Mouse (Mus musculus) spleen, adult 12 weeks (tissue): ENCODE data around the gene Ifnar1.
A peak's percentile ranks its signal among the peaks of the same experiment; 100 is the strongest.

ENCODE experiments used
- DNase-seq: peaks from one replicate; pipeline ENCODE4 v3.0.0; 2022; ENCODE audit warnings: low spot score

Ifnar1 gene

DNA sequence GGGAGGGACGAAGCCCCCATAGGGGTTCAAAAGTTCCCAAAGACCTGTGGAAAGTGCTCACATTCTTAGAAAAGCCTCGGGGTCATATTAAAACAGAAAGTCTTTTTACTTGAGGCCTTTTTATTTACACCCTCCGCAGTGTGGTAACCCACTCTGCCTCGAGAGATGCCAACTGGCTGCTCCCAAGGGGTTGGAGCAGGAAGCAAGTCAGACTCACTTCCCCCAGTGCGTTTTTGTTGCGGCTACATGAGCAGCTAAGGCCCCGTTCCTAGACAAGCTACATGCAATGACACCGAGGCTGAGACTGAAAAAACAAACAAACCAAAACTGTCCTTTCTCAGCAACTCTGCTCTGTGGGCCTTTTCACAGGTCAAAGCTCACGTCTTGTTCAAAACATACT is 53.5 kb downstream of the Ifnar1 start:
- DNase-seq, result no peak

- no peak for DNase-seq
Measured at GRCm38 (mm10) chr16:91541573-91542081, 56.6 kb downstream of the Ifnar1 start.

DNA sequence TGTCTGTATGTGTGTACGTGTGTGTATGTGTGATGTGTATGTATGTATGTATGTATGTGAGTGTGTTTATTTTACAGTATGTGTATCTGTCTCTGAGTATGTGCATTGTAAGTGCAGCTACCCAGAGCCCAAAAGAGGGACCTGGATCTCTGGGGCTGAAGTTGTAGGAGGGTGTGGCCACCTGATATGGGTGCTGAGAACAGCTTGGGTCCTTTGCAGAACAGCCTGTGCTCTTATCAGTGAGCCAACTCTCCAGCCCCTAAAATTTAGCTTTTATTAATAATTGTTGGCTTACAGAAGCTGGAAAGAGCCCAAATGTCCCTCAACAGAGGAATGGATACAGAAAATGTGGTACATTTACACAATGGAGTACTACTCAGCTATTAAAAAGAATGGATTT is 58.6 kb downstream of the Ifnar1 start:
- no peak for DNase-seq

DNA sequence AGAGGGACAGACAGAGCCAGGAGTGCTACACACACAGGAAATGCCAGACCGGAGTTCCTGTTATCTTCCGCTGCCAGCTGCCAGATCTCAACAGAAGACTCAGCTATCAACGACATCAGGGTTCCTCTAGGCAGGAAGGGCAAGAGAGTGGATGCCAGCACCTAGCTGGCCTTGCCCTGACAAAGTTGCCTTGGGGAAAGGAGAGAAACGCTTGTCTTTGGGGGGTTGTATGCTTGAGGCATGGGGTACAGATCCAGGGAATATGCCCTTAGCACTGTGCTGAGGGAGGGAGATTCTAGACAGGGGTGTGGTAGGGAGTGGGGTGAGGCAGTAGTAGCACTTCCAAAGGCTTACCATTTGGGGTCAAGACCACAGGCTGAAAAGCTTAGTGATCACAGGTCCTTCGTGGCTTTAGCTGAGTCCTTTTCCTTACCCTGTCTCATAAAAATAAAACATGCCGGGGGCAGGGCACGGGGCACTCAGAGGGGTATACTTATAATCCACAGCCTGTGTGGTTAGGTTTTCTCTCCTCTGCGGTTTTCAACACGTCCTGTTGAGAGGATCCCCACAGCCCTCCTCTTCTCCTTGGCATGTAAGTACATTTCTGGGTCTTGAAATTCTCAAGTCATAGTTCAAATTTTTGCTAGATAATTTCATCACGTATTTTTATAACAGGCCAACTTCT is 60.7 kb downstream of the Ifnar1 start:
- DNase-seq, result peak; percentile 44

DNA sequence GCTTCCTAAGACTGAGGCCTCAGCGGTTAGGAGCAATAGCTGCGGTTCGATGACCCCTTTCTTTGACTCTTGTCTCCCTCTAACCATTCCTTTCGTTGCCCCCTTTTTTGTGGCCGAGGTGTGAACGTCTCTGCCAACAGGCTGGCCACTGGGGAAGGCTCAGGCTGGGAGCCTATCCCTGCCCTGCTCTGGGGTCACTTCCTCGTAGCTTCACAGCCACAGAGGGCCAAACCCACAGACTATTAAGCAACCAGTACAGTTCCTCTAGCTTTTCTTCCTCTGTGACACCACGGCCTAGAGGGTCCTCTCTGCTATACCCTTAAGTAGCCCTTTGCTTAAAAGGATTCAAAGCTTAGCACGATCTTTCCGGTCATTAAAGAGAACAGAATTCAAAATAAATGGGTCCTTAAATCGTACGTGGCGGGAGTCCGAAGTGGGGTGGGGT is 61.4 kb downstream of the Ifnar1 start:
- peak; percentile 34 for DNase-seq

DNA sequence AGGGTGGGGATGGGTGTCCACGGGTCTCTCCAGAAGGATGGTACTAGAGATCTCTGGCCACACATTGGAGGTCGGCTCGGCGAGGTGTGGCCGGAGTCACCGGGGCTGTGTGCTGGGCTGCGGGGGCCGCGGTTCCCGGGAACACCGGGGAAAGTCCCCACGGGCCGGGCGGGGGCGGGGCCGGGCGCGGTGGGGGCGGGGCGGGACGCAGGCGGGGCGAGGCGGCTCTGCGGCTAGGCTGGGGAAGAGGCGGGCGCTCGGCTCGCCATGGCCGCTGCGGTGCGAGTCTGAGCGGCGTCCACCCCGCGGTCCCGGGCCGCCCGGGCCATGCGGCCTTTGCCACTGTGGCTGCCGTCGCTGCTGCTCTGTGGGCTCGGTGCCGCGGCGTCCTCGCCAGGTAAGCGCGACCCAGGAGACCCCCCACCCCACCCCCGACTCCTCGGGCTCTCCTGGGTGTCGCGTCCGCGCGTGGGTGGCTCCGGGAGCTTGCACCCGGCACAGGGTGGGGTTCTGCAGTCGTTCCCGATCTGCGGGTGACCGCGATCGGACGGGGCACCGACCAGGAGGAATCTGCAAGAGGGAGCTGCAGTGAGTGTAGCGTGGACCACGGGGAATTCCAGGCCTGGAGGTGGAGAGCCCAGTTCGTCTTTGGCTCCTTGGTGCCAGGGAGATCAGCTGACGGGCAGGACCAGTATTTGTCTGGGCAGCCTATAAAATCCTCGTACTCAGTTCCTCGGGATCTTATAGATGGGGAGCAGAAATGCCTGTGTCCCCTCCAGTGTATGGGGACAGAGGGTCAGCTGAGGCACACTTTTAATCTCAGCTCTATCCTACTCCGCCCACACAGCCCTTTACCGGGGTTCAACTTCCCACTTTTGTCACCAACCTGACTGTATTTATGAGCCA is 62.1 kb downstream of the Ifnar1 start, which contains the start of gene Ifngr2:
Ifngr2 (plus strand) TSS at position 237 of the 906 bp plus-strand sequence.
- peak; percentile 52 for DNase-seq

DNA sequence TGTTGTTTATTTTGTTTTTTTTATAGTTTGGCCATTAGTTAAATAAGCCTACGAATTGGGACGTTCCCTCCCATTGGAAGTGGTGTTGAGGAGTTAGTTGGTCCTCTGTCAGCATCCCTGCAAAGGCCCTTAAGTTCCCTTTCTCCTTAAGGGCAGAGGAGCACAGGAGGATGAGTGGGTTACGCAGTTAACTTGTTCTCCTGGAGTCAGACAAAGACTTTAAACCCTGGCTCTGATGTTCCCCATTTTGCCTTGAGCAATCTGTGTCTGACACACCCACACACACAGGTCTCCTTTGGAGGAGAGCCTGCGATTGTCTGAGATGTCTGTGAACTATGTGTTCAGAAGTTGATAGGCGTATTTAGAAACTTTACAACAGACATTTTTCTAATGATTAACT is 62.9 kb downstream of the Ifnar1 start:
- no peak for DNase-seq

DNA sequence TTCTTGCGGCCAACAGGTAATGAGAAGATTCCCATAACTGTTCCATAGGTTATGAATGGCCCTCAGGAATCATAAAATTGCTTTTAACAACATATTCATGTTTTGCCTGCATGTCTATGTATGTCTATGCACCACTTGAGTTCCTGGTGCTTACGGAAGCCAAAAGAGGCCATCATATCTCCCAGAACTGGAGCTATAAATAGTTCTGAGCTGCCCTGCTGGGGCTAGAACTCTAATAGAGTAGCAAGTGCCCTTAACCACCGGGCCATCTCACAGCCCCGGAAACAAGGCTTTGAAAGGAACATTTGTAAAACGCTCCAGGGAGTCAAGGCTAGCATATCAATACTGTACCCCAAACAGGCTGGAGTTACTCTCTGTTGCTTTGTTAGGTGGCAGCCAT is 63.5 kb downstream of the Ifnar1 start:
- DNase-seq, result no peak

- no peak for DNase-seq
Measured at GRCm38 (mm10) chr16:91548996-91549395, 64.0 kb downstream of the Ifnar1 start.

DNA sequence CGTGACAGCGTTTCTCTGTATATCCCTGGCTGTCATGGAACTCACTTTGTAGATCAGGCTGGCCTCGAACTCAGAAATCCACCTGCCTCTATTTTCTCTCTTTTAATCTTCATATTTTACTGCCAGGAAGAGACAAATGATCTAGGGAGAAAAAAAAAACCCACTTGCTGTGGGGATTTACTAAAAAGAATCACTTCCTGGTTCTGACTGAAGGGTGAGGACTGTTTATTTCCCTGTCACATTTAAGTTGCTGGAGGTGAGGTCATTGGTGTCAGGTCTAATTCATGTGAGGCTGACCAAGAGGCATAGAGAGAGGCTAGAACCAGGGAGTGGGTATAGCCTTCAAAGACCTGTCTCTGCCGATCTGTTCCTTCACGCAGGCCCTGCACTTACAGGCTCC is 64.6 kb downstream of the Ifnar1 start:
- DNase-seq, result no peak

GRCm38 (mm10) chr16:91551081-91551524 is 66.1 kb downstream of the Ifnar1 start:
- no peak for DNase-seq

DNA sequence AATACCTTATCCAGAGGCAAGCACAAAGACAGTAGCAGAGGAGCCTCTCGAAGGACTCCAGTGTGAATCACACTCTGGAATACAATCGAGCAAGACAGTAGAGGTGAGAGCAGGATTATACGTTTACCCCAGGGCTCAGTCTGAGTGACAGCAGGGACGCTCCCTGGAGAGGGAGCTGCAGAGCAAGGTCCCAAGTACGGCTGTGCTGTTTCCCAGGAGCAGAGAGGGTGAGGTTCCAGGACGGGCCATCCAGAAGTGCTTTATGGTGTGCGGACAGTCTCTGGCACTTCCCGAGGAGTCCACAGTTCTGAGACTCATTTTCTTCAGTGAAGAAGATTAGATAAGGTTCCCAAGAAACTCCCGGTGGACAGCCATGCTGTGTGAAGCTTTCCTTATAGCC is 67.0 kb downstream of the Ifnar1 start:
- DNase-seq, result no peak

DNA sequence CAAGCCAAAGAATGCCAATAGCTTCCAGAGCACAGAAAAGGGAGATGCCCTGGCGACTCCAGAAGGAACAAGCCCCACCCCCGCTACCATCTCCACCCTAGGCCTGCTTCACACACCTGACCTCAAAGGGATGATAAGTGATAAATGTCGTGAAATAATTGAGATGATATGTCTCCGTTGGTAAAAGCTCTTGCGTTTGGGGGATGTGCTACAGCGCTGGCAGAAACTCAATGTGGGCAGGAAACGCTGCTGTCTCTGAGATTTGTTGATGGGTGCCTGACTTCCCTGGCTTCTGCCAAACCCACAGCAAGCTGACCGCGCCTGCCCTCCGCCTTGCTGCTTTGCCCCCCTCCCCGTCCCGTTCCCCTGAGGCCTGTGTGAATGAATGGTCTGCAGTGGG is 68.6 kb downstream of the Ifnar1 start:
- DNase-seq, result no peak

- no peak for DNase-seq
Measured at GRCm38 (mm10) chr16:91555017-91555605, 70.1 kb downstream of the Ifnar1 start.

DNA sequence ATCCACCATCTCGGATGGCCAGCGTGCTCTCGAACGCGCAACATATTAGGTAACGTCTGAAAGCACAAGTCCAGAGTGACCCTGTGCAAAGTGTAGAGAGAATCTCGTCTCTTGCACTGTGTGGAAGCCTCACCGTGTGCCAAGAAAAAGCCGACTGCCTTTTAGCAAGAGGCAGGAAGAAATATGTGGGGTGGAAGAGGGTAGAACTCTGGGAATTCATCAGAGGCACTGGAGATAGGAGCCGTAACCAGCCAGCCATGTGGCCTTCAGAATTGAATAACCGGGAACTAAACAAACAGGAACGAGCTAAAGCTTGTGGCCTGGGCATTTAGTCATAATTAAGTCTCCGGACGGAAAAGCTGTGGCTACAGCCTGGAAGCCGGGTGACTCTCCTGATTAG is 71.6 kb downstream of the Ifnar1 start:
- no peak for DNase-seq
